Mouse (Mus musculus): ENCODE data around the gene Rftn1. TPM values are rescaled to one million over a fixed set of nuclear protein-coding genes. Genes with fewer than 3 reads are reported as not detected.

Gene Rftn1
- total RNA-seq, 1 experiment: 5.0 TPM

DNA sequence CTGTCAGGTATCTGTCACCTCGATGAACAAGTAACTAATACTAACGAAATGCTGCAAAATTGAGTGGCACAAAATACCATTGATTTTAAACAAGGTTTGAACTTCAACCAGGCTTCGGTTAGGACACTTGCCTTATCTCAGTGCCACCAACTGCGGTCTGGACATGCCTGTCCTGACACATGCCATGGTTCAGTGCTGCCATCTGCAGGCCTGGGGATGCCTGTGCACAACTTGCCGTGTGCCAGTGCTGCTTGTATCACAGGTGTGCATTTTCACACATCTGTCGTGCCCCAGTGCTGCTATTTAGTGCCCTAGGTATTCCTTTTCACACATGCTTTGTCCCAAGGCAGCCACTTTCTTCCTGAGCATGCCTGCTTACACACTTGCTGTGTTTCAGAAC is 247.8 kb downstream of the Rftn1 start:
- Histone ChIP-seq H3K36me3 (ENCODE audit: control insufficient read depth, insufficient read depth, low read length, poor library complexity, severe bottlenecking) (no peaks in the 10 kb centered on the region), H3K4me3 (ENCODE audit: insufficient read depth in 1 of 2, low read depth in 1 of 2, low read length in 2 of 2, poor library complexity in 1 of 2, severe bottlenecking in 1 of 2) (no peak overlapping the region), H3K27ac (ENCODE audit: insufficient read depth, low read depth, low read length, poor library complexity, severe bottlenecking) (no peak overlapping the region), H3K4me1 (ENCODE audit: control insufficient read depth in 2 of 2, insufficient read depth in 2 of 2, low read length in 2 of 2, poor library complexity in 1 of 2) (no peaks in the 10 kb centered on the region), H3K9me3 (ENCODE audit: control insufficient read depth, insufficient read depth, low read depth, low read length) (no peaks in the 10 kb centered on the region), H3K9ac (ENCODE audit: insufficient read depth, low read depth, low read length, poor library complexity, severe bottlenecking) (no peak overlapping the region)
- no peak for TF ChIP-seq HCFC1 (IDR thresholded peaks at IDR 0.05; ENCODE audit: borderline replicate concordance, insufficient read depth, low read length)
- TF ChIP-seq ZNF384 (IDR thresholded peaks at IDR 0.05; ENCODE audit: low read depth, low read length): no peak
- TF ChIP-seq MAFK (IDR thresholded peaks at IDR 0.05; ENCODE audit: insufficient read depth, low read depth, low read length): no peak
- no peak for TF ChIP-seq ZC3H11A (IDR thresholded peaks at IDR 0.05; ENCODE audit: borderline replicate concordance, low read depth, low read length)
- TF ChIP-seq CHD2 (IDR thresholded peaks at IDR 0.05; ENCODE audit: low read depth, low read length): no peak
- in situ Hi-C loops (cut with MboI; ENCODE audit: low sequenced_read_pairs in 2 of 2, unreplicated experiment in 2 of 2): no loop called here
- DNase-seq (ENCODE audit: low read depth, low spot score): no peak

Other genes with a start within 250 kb of the Rftn1 start
- gene Dazl, start 103.0 kb upstream of the Rftn1 start, total RNA-seq (2012; rRNA removed): 10.8 and 17.0 TPM in 2 replicates